In genomic region chr5:29251496-29251873, GRCm38 (mm10) we compare ENCODE assay signal across 26 mouse cellular contexts. TPM values are rescaled to one million over a fixed set of nuclear protein-coding genes. Genes with fewer than 3 reads are reported as not detected.
DNase-seq lines count a peak whose midpoint lies in the region; ATAC-seq and TF ChIP-seq lines count a peak whose summit lies in the region.
"Had no signal": no experiment of that assay in that cellular context is flagged by ENCODE, and none has a peak within 500 bp of the region (broad histone marks: within the 10 kb centered on the region; RNA-seq: fewer than 3 reads in every experiment).

No protein-coding gene starts in this region.

- H3K4me2 ChIP-seq in forebrain, embryonic 14.5 days (ENCODE audit: low read length): no peak overlapping the region
- no peak overlapping the region for H3K4me2 ChIP-seq in midbrain, postnatal 0 days (ENCODE audit: low read depth, low read length, poor library complexity, severe bottlenecking)
- H3K4me2 ChIP-seq in midbrain, embryonic 13.5 days (replicated peaks): no peak overlapping the region
- H3K4me2 ChIP-seq: embryonic facial prominence, embryonic 13.5 days; heart, embryonic 13.5 days; hindbrain, embryonic 13.5 days had no signal

- no peak overlapping the region for H3K9ac ChIP-seq in forebrain, embryonic 14.5 days (ENCODE audit: low read length)
- no peak overlapping the region for H3K9ac ChIP-seq in midbrain, postnatal 0 days (replicated peaks; ENCODE audit: low read length, poor library complexity, severe bottlenecking)
- no peak overlapping the region for H3K9ac ChIP-seq in midbrain, embryonic 13.5 days (replicated peaks)
- H3K9ac ChIP-seq: embryonic facial prominence, embryonic 13.5 days; heart, embryonic 13.5 days; hindbrain, embryonic 13.5 days had no signal

- no peaks in the 10 kb centered on the region for H3K36me3 ChIP-seq in forebrain, embryonic 10.5 days (replicated peaks)
- no peaks in the 10 kb centered on the region for H3K36me3 ChIP-seq in forebrain, embryonic 14.5 days (ENCODE audit: control insufficient read depth, insufficient read depth, low read length)
- no peaks in the 10 kb centered on the region for H3K36me3 ChIP-seq in midbrain, embryonic 10.5 days
- H3K36me3 ChIP-seq in midbrain, postnatal 0 days (ENCODE audit: insufficient read depth, low read length): no peaks in the 10 kb centered on the region
- H3K36me3 ChIP-seq in midbrain, embryonic 13.5 days: no peaks in the 10 kb centered on the region
- H3K36me3 ChIP-seq: embryonic facial prominence, embryonic 10.5 days; embryonic facial prominence, embryonic 13.5 days; heart, embryonic 10.5 days; heart, embryonic 13.5 days had no signal

- no peak for ATAC-seq in forebrain, embryonic 14.5 days
- ATAC-seq in midbrain, postnatal 0 days (ENCODE audit: low FRiP score): no peak
- ATAC-seq in midbrain, embryonic 13.5 days: no peak
- ATAC-seq: activated CD4-positive, CD25-positive, alpha-beta regulatory T cell, adult 4 months; forebrain, embryonic 16.5 days had no signal

- peaks cover 37% of the 10 kb centered on the region for H3K4me1 ChIP-seq in forebrain, embryonic 10.5 days
- H3K4me1 ChIP-seq in forebrain, embryonic 14.5 days (ENCODE audit: control insufficient read depth, insufficient read depth, low read length): peaks cover 5% of the 10 kb centered on the region; the same call in 1 of the 2 replicates
- H3K4me1 ChIP-seq in midbrain, embryonic 10.5 days: peaks cover 53% of the 10 kb centered on the region
- no peaks in the 10 kb centered on the region for H3K4me1 ChIP-seq in midbrain, postnatal 0 days (ENCODE audit: insufficient read depth, low read length)
- peaks cover 21% of the 10 kb centered on the region for H3K4me1 ChIP-seq in midbrain, embryonic 13.5 days (replicated peaks)
- H3K4me1 ChIP-seq: embryonic facial prominence, embryonic 13.5 days; heart, embryonic 10.5 days; heart, embryonic 13.5 days had no signal

- no peak for DNase-seq in forebrain, embryonic 10.5 days (ENCODE audit: extremely low spot score, low spot score)
- DNase-seq in forebrain, embryonic 14.5 days (ENCODE audit: low spot score): no peak
- no peak for DNase-seq in midbrain, embryonic 10.5 days (ENCODE audit: low spot score)
- DNase-seq in midbrain, postnatal 0 days (ENCODE audit: low spot score): no peak
- DNase-seq in urinary bladder, adult 18-20 months (ENCODE audit: low spot score in 2 of 2): no peak
- DNase-seq: adrenal gland, adult 8-10 months; adrenal gland, postnatal 25 days; cerebellum, adult 11-12 months; cerebellum, adult 8-10 months; cerebellum, postnatal 10 days; cerebellum, postnatal 36 days; gastrocnemius, postnatal 10 days; gastrocnemius, postnatal 36 days; heart, adult 2 months; heart, postnatal 14 days; heart, postnatal 4 days had no signal

- no peak for TF ChIP-seq CTCF in midbrain, postnatal 0 days (IDR thresholded peaks at IDR 0.05)

- no peaks in the 10 kb centered on the region for H3K27me3 ChIP-seq in forebrain, embryonic 10.5 days (ENCODE audit: poor library complexity, severe bottlenecking)
- no peaks in the 10 kb centered on the region for H3K27me3 ChIP-seq in forebrain, embryonic 14.5 days (replicated peaks; ENCODE audit: control insufficient read depth, insufficient read depth, low read length)
- H3K27me3 ChIP-seq in midbrain, embryonic 10.5 days (ENCODE audit: low read depth, poor library complexity, severe bottlenecking): no peaks in the 10 kb centered on the region
- H3K27me3 ChIP-seq in midbrain, postnatal 0 days (ENCODE audit: insufficient read depth, low read length): no peaks in the 10 kb centered on the region
- H3K27me3 ChIP-seq in midbrain, embryonic 13.5 days: 0 out of 2 replicates have a peak, but pooled peaks cover 1% of the 10 kb centered on the region
- H3K27me3 ChIP-seq: embryonic facial prominence, embryonic 13.5 days; heart, embryonic 13.5 days; hindbrain, embryonic 13.5 days had no signal

- H3K27ac ChIP-seq in forebrain, embryonic 10.5 days: peak overlapping the region; percentile 20; the same call in 1 of the 2 replicates
- no peak overlapping the region for H3K27ac ChIP-seq in forebrain, embryonic 14.5 days (ENCODE audit: low read depth, low read length)
- peak overlapping the region; percentile 72 for H3K27ac ChIP-seq in midbrain, embryonic 10.5 days (replicated peaks)
- no peak overlapping the region for H3K27ac ChIP-seq in midbrain, postnatal 0 days (ENCODE audit: low read depth, low read length)
- 0 out of 2 replicates have a peak overlapping the region, but pooled peaks have one; percentile 22 for H3K27ac ChIP-seq in midbrain, embryonic 13.5 days
- H3K27ac ChIP-seq: embryonic facial prominence, embryonic 10.5 days; embryonic facial prominence, embryonic 13.5 days; heart, adult 2 months; heart, embryonic 10.5 days; heart, embryonic 13.5 days; hindbrain, embryonic 13.5 days had no signal

- no peaks in the 10 kb centered on the region for H3K9me3 ChIP-seq in forebrain, embryonic 10.5 days
- H3K9me3 ChIP-seq in forebrain, embryonic 14.5 days (replicated peaks; ENCODE audit: control insufficient read depth, low read length): no peaks in the 10 kb centered on the region
- H3K9me3 ChIP-seq in midbrain, embryonic 10.5 days (replicated peaks): no peaks in the 10 kb centered on the region
- H3K9me3 ChIP-seq in midbrain, postnatal 0 days (ENCODE audit: low read length): no peaks in the 10 kb centered on the region
- no peaks in the 10 kb centered on the region; the same call in 1 of the 2 replicates for H3K9me3 ChIP-seq in midbrain, embryonic 13.5 days
- H3K9me3 ChIP-seq: embryonic facial prominence, embryonic 10.5 days; embryonic facial prominence, embryonic 13.5 days; heart, embryonic 10.5 days; heart, embryonic 13.5 days; hindbrain, embryonic 13.5 days had no signal

- WGBS in forebrain, embryonic 10.5 days: 71% methylated on average over 1 of the region's 1 CpGs
- WGBS in forebrain, embryonic 14.5 days: 62% methylated on average over 1 of the region's 1 CpGs
- WGBS in midbrain, embryonic 10.5 days: 56% methylated on average over 1 of the region's 1 CpGs
- WGBS in midbrain, postnatal 0 days: 28% methylated on average over 1 of the region's 1 CpGs
- 28% methylated on average over 1 of the region's 1 CpGs for WGBS in midbrain, embryonic 13.5 days

- H3K4me3 ChIP-seq in forebrain, embryonic 10.5 days: no peak overlapping the region
- H3K4me3 ChIP-seq in forebrain, embryonic 14.5 days (ENCODE audit: low read depth, low read length): no peak overlapping the region
- H3K4me3 ChIP-seq in midbrain, embryonic 10.5 days: no peak overlapping the region
- H3K4me3 ChIP-seq in midbrain, postnatal 0 days (ENCODE audit: low read depth, low read length): no peak overlapping the region
- no peak overlapping the region for H3K4me3 ChIP-seq in midbrain, embryonic 13.5 days (replicated peaks)
- H3K4me3 ChIP-seq: embryonic facial prominence, embryonic 10.5 days; embryonic facial prominence, embryonic 13.5 days; erythroblast, embryonic 14.5 days; heart, adult 2 months; heart, embryonic 10.5 days; heart, embryonic 13.5 days; hindbrain, embryonic 13.5 days had no signal

RNA-seq across cellular contexts. Expression of gene Rnf32, which starts 55.7 kb away (rescaled TPM):
- polyA plus RNA-seq in forebrain, embryonic 10.5 days (2016; fragmentation: Nextera tagmentation; extraction: Ambion mirVana): 4.8 and 6.3 TPM in 2 replicates
- 17.4 and 19.4 TPM in 2 replicates for polyA plus RNA-seq in forebrain, embryonic 14.5 days (2014; fragmentation: Nextera tagmentation; extraction: Ambion mirVana)
- polyA plus RNA-seq in midbrain, embryonic 10.5 days (2016; fragmentation: Nextera tagmentation; extraction: Ambion mirVana): 7.0 and 8.4 TPM in 2 replicates
- total RNA-seq in midbrain, postnatal 0 days (2014; rRNA removed): 12.7 and 13.6 TPM in 2 replicates
- polyA plus RNA-seq in midbrain, postnatal 0 days (2015; fragmentation: Nextera tagmentation; extraction: Ambion mirVana): 12.3 and 12.5 TPM in 2 replicates
- 14.8 and 15.1 TPM in 2 replicates for polyA plus RNA-seq in midbrain, embryonic 13.5 days (2015; fragmentation: Nextera tagmentation; extraction: Ambion mirVana)
- total RNA-seq: granulocyte monocyte progenitor cell, adult 5-6 weeks had no signal

Comparison
In these comparisons a context has a peak if more than half of its experiments do, and no peak if none do; other contexts are left out.
1. H3K27ac ChIP-seq: peak in forebrain, embryonic 10.5 days (single experiment), midbrain, embryonic 10.5 days (single experiment) and midbrain, embryonic 13.5 days (single experiment); none in forebrain, embryonic 14.5 days (single experiment) and midbrain, postnatal 0 days (single experiment).